Mouse (Mus musculus): ENCODE results near the gene Caprin1. TPM values are rescaled to one million over a fixed set of nuclear protein-coding genes. Genes with fewer than 3 reads are reported as not detected.

The Caprin1 gene
- polyA plus RNA-seq, 1 experiment from 2014 or later, result 665 TPM

GRCm38 (mm10) chr2:103755458-103756085, 41.9 kb downstream of the Caprin1 start:
- Histone ChIP-seq H3K9ac (replicated peaks; ENCODE audit: low read length) (no peak overlapping the region), H3K4me3 (ENCODE audit: low read depth, low read length) (no peak overlapping the region), H3K27ac (replicated peaks; ENCODE audit: low read depth, low read length) (no peak overlapping the region), H3K27me3 (ENCODE audit: control insufficient read depth, insufficient read depth, low read length) (no peaks in the 10 kb centered on the region), H3K4me2 (ENCODE audit: low read depth, low read length) (no peak overlapping the region), H3K36me3 (replicated peaks; ENCODE audit: control insufficient read depth, insufficient read depth, low read depth, low read length) (peaks cover 10% of the 10 kb centered on the region), H3K4me1 (ENCODE audit: control insufficient read depth, insufficient read depth, low read length) (no peaks in the 10 kb centered on the region), H3K9me3 (replicated peaks; ENCODE audit: control insufficient read depth, low read length) (no peaks in the 10 kb centered on the region)
- 90% methylated on average over 9 of the region's 9 CpGs for WGBS
- DNase-seq (ENCODE audit: low spot score) (no peak), ATAC-seq (replicated peaks; ENCODE audit: insufficient number of reproducible peaks, low FRiP score, low TSS enrichment, low read depth) (no peak)

- H3K27ac ChIP-seq (replicated peaks; ENCODE audit: low read depth, low read length), result no peak overlapping the region
- no peak for ATAC-seq (replicated peaks; ENCODE audit: insufficient number of reproducible peaks, low FRiP score, low TSS enrichment, low read depth)
- no peak overlapping the region for H3K4me2 ChIP-seq (ENCODE audit: low read depth, low read length)
- peaks cover 10% of the 10 kb centered on the region for H3K36me3 ChIP-seq (replicated peaks; ENCODE audit: control insufficient read depth, insufficient read depth, low read depth, low read length)
- DNase-seq (ENCODE audit: low spot score), result no peak
- no peaks in the 10 kb centered on the region for H3K27me3 ChIP-seq (ENCODE audit: control insufficient read depth, insufficient read depth, low read length)
- H3K9me3 ChIP-seq (replicated peaks; ENCODE audit: control insufficient read depth, low read length), result no peaks in the 10 kb centered on the region
- no peak overlapping the region for H3K4me3 ChIP-seq (ENCODE audit: low read depth, low read length)
- 89% methylated on average over 3 of the region's 3 CpGs for WGBS
- H3K9ac ChIP-seq (replicated peaks; ENCODE audit: low read length), result no peak overlapping the region
- H3K4me1 ChIP-seq (ENCODE audit: control insufficient read depth, insufficient read depth, low read length), result no peaks in the 10 kb centered on the region
Measured at GRCm38 (mm10) chr2:103754614-103755013, 42.8 kb downstream of the Caprin1 start.

- DNase-seq (ENCODE audit: low spot score), result no peak
- Histone ChIP-seq H3K9ac (replicated peaks; ENCODE audit: low read length) (no peak overlapping the region), H3K27ac (replicated peaks; ENCODE audit: low read depth, low read length) (no peak overlapping the region), H3K36me3 (replicated peaks; ENCODE audit: control insufficient read depth, insufficient read depth, low read depth, low read length) (peaks cover 10% of the 10 kb centered on the region), H3K27me3 (ENCODE audit: control insufficient read depth, insufficient read depth, low read length) (no peaks in the 10 kb centered on the region), H3K4me1 (ENCODE audit: control insufficient read depth, insufficient read depth, low read length) (no peaks in the 10 kb centered on the region), H3K4me3 (ENCODE audit: low read depth, low read length) (no peak overlapping the region), H3K4me2 (ENCODE audit: low read depth, low read length) (no peak overlapping the region), H3K9me3 (replicated peaks; ENCODE audit: control insufficient read depth, low read length) (no peaks in the 10 kb centered on the region)
- no peak for ATAC-seq (replicated peaks; ENCODE audit: insufficient number of reproducible peaks, low FRiP score, low TSS enrichment, low read depth)
- 88% methylated on average over 6 of the region's 6 CpGs for WGBS
Measured at GRCm38 (mm10) chr2:103751771-103752170, 45.7 kb downstream of the Caprin1 start.

- WGBS, result 86% methylated on average over 3 of the region's 3 CpGs
- H3K36me3 ChIP-seq (replicated peaks; ENCODE audit: control insufficient read depth, insufficient read depth, low read depth, low read length), result peaks cover 10% of the 10 kb centered on the region
Measured at GRCm38 (mm10) chr2:103749091-103749490, 48.4 kb downstream of the Caprin1 start.

GRCm38 (mm10) chr2:103747891-103748290, 49.6 kb downstream of the Caprin1 start:
- Histone ChIP-seq H3K27ac (replicated peaks; ENCODE audit: low read depth, low read length) (no peak overlapping the region), H3K4me2 (ENCODE audit: low read depth, low read length) (no peak overlapping the region), H3K4me3 (ENCODE audit: low read depth, low read length) (no peak overlapping the region), H3K9ac (replicated peaks; ENCODE audit: low read length) (no peak overlapping the region), H3K4me1 (ENCODE audit: control insufficient read depth, insufficient read depth, low read length) (no peaks in the 10 kb centered on the region), H3K36me3 (replicated peaks; ENCODE audit: control insufficient read depth, insufficient read depth, low read depth, low read length) (peaks cover 5% of the 10 kb centered on the region), H3K27me3 (ENCODE audit: control insufficient read depth, insufficient read depth, low read length) (no peaks in the 10 kb centered on the region), H3K9me3 (replicated peaks; ENCODE audit: control insufficient read depth, low read length) (no peaks in the 10 kb centered on the region)
- WGBS, result 89% methylated on average over 9 of the region's 9 CpGs
- DNase-seq (ENCODE audit: low spot score) (no peak), ATAC-seq (replicated peaks; ENCODE audit: insufficient number of reproducible peaks, low FRiP score, low TSS enrichment, low read depth) (no peak)

More at GRCm38 (mm10) chr2:103749091-103749490, 48.4 kb downstream of the Caprin1 start:
- DNase-seq (ENCODE audit: low spot score) (no peak), ATAC-seq (replicated peaks; ENCODE audit: insufficient number of reproducible peaks, low FRiP score, low TSS enrichment, low read depth) (no peak)
- no peaks in the 10 kb centered on the region for H3K9me3 ChIP-seq (replicated peaks; ENCODE audit: control insufficient read depth, low read length)
- H3K27me3 ChIP-seq (ENCODE audit: control insufficient read depth, insufficient read depth, low read length), result no peaks in the 10 kb centered on the region
- H3K4me1 ChIP-seq (ENCODE audit: control insufficient read depth, insufficient read depth, low read length), result no peaks in the 10 kb centered on the region
- no peak overlapping the region for H3K27ac ChIP-seq (replicated peaks; ENCODE audit: low read depth, low read length)
- no peak overlapping the region for H3K9ac ChIP-seq (replicated peaks; ENCODE audit: low read length)
- H3K4me3 ChIP-seq (ENCODE audit: low read depth, low read length), result no peak overlapping the region
- no peak overlapping the region for H3K4me2 ChIP-seq (ENCODE audit: low read depth, low read length)

- DNase-seq (ENCODE audit: low spot score), result no peak
- H3K9ac ChIP-seq (replicated peaks; ENCODE audit: low read length), result no peak overlapping the region
- no peaks in the 10 kb centered on the region for H3K27me3 ChIP-seq (ENCODE audit: control insufficient read depth, insufficient read depth, low read length)
- H3K4me1 ChIP-seq (ENCODE audit: control insufficient read depth, insufficient read depth, low read length), result no peaks in the 10 kb centered on the region
- no peak overlapping the region for H3K4me3 ChIP-seq (ENCODE audit: low read depth, low read length)
- WGBS, result 84% methylated on average over 2 of the region's 2 CpGs
- no peaks in the 10 kb centered on the region; the same call in 1 of the 2 replicates for H3K36me3 ChIP-seq (replicated peaks; ENCODE audit: control insufficient read depth, insufficient read depth, low read depth, low read length)
- H3K9me3 ChIP-seq (replicated peaks; ENCODE audit: control insufficient read depth, low read length), result no peaks in the 10 kb centered on the region
- no peak overlapping the region for H3K4me2 ChIP-seq (ENCODE audit: low read depth, low read length)
- no peak overlapping the region for H3K27ac ChIP-seq (replicated peaks; ENCODE audit: low read depth, low read length)
- no peak for ATAC-seq (replicated peaks; ENCODE audit: insufficient number of reproducible peaks, low FRiP score, low TSS enrichment, low read depth)
Measured at GRCm38 (mm10) chr2:103746761-103747160, 50.7 kb downstream of the Caprin1 start.

GRCm38 (mm10) chr2:103746096-103746495, 51.4 kb downstream of the Caprin1 start:
- no peak overlapping the region for H3K9ac ChIP-seq (replicated peaks; ENCODE audit: low read length)
- H3K4me3 ChIP-seq (ENCODE audit: low read depth, low read length), result no peak overlapping the region
- H3K4me1 ChIP-seq (ENCODE audit: control insufficient read depth, insufficient read depth, low read length), result no peaks in the 10 kb centered on the region
- no peak overlapping the region for H3K4me2 ChIP-seq (ENCODE audit: low read depth, low read length)
- ATAC-seq (replicated peaks; ENCODE audit: insufficient number of reproducible peaks, low FRiP score, low TSS enrichment, low read depth) (no peak), DNase-seq (ENCODE audit: low spot score) (no peak)
- no peak overlapping the region for H3K27ac ChIP-seq (replicated peaks; ENCODE audit: low read depth, low read length)
- no peaks in the 10 kb centered on the region for H3K9me3 ChIP-seq (replicated peaks; ENCODE audit: control insufficient read depth, low read length)
- H3K36me3 ChIP-seq (replicated peaks; ENCODE audit: control insufficient read depth, insufficient read depth, low read depth, low read length), result no peaks in the 10 kb centered on the region; the same call in 1 of the 2 replicates
- WGBS, result 83% methylated on average over 2 of the region's 2 CpGs
- no peaks in the 10 kb centered on the region for H3K27me3 ChIP-seq (ENCODE audit: control insufficient read depth, insufficient read depth, low read length)

GRCm38 (mm10) chr2:103745481-103745880, 52.0 kb downstream of the Caprin1 start:
- DNase-seq (ENCODE audit: low spot score), result no peak
- no peaks in the 10 kb centered on the region for H3K36me3 ChIP-seq (replicated peaks; ENCODE audit: control insufficient read depth, insufficient read depth, low read depth, low read length)
- no peaks in the 10 kb centered on the region for H3K4me1 ChIP-seq (ENCODE audit: control insufficient read depth, insufficient read depth, low read length)
- no peak overlapping the region for H3K4me3 ChIP-seq (ENCODE audit: low read depth, low read length)
- no peak overlapping the region for H3K9ac ChIP-seq (replicated peaks; ENCODE audit: low read length)
- no peak overlapping the region for H3K4me2 ChIP-seq (ENCODE audit: low read depth, low read length)
- WGBS, result 88% methylated on average over 5 of the region's 5 CpGs
- H3K9me3 ChIP-seq (replicated peaks; ENCODE audit: control insufficient read depth, low read length), result no peaks in the 10 kb centered on the region
- H3K27ac ChIP-seq (replicated peaks; ENCODE audit: low read depth, low read length), result no peak overlapping the region
- H3K27me3 ChIP-seq (ENCODE audit: control insufficient read depth, insufficient read depth, low read length), result no peaks in the 10 kb centered on the region
- ATAC-seq (replicated peaks; ENCODE audit: insufficient number of reproducible peaks, low FRiP score, low TSS enrichment, low read depth), result no peak
